Mouse (Mus musculus) neural tube, embryonic 15.5 days (tissue): ENCODE measurements at regions not wholly inside any gene's neighbourhood (a gene's known extent, or its start where the extent isn't known, plus 50 kb on each side); places are given as distances from the start of the nearest gene placed in this dataset.
"Not testable (repeated sequence)": the region's sequence is repeated elsewhere in the genome, so short reads cannot be mapped to it uniquely, and the experiment has no call there.

ENCODE experiments used
- ATAC-seq: fragments of 200-750 bp; cut with Nextera tagmentation; 2 replicates; pipeline ENCODE4 v1.8.0; 2017; ENCODE audit warnings: mild to moderate bottlenecking, moderate TSS enrichment, moderate library complexity; ENCODE audit not compliant: low FRiP score
- H3K27ac ChIP-seq: fragments of 300-500 bp; sonication (generic); replicated peaks from 2 replicates; pipeline ENCODE4 v1.5.1; 2015; ENCODE audit warnings: mild to moderate bottlenecking, inconsistent platforms
- H3K27me3 ChIP-seq: fragments of 300-500 bp; sonication (generic); replicated peaks from 2 replicates; pipeline ENCODE4 v1.6.1; 2015; ENCODE audit warnings: inconsistent platforms
- H3K36me3 ChIP-seq: fragments of 300-500 bp; sonication (generic); 2 replicates; pipeline ENCODE4 v1.6.1; 2015; ENCODE audit warnings: inconsistent platforms
- H3K4me1 ChIP-seq: fragments of 300-500 bp; sonication (generic); 2 replicates; pipeline ENCODE4 v1.6.1; 2015; ENCODE audit warnings: inconsistent platforms
- H3K4me2 ChIP-seq: fragments of 300-500 bp; sonication (generic); 2 replicates; pipeline ENCODE4 v1.6.1; 2015; ENCODE audit warnings: inconsistent platforms, mild to moderate bottlenecking, moderate library complexity
- H3K4me3 ChIP-seq: fragments of 300-500 bp; sonication (generic); replicated peaks from 2 replicates; pipeline ENCODE4 v1.5.1; 2015; ENCODE audit warnings: mild to moderate bottlenecking, inconsistent platforms
- H3K9ac ChIP-seq: fragments of 300-500 bp; sonication (generic); replicated peaks from 2 replicates; pipeline ENCODE4 v1.6.1; 2015; ENCODE audit warnings: mild to moderate bottlenecking, inconsistent platforms
- H3K9me3 ChIP-seq: fragments of 300-500 bp; sonication (generic); replicated peaks from 2 replicates; pipeline ENCODE4 v1.6.1; 2016; ENCODE audit warnings: inconsistent platforms
- WGBS: fragments of 180-500 bp; shearing (Covaris S2); methylation state at CpG from one replicate; pipeline ENCODE4 v1.1.7; 2015; ENCODE audit warnings: mixed read lengths; 5-methylcytosine and 5-hydroxymethylcytosine counted together

- Histone ChIP-seq H3K4me2 (no peak overlapping the region), H3K27me3 (no peaks in the 10 kb centered on the region), H3K4me1 (no peaks in the 10 kb centered on the region), H3K4me3 (no peak overlapping the region), H3K36me3 (no peaks in the 10 kb centered on the region), H3K27ac (no peak overlapping the region), H3K9me3 (no peaks in the 10 kb centered on the region), H3K9ac (no peak overlapping the region)
- 100% methylated on average over 1 of the region's 1 CpGs for WGBS
- no peak for ATAC-seq
Observed at GRCm38 (mm10) chr7:64101679-64102078, 52.0 kb upstream of the Trpm1 start.

GRCm38 (mm10) chr7:64099606-64100005, 54.0 kb upstream of the Trpm1 start:
- Histone ChIP-seq H3K4me1 (no peaks in the 10 kb centered on the region), H3K4me2 (no peak overlapping the region), H3K36me3 (no peaks in the 10 kb centered on the region), H3K27ac (no peak overlapping the region), H3K9ac (no peak overlapping the region), H3K27me3 (no peaks in the 10 kb centered on the region), H3K4me3 (no peak overlapping the region), H3K9me3 (no peaks in the 10 kb centered on the region)
- ATAC-seq, result no peak
- WGBS, result 97% methylated on average over 3 of the region's 3 CpGs

GRCm38 (mm10) chr7:64090067-64090466, 63.6 kb upstream of the Trpm1 start:
- no peaks in the 10 kb centered on the region for H3K27me3 ChIP-seq
- no peaks in the 10 kb centered on the region for H3K4me1 ChIP-seq
- H3K9me3 ChIP-seq, result no peaks in the 10 kb centered on the region
- WGBS, result 85% methylated on average over 1 of the region's 1 CpGs
- no peak overlapping the region for H3K9ac ChIP-seq
- no peak overlapping the region for H3K27ac ChIP-seq
- no peak overlapping the region for H3K4me2 ChIP-seq
- ATAC-seq, result no peak
- H3K36me3 ChIP-seq, result no peaks in the 10 kb centered on the region
- H3K4me3 ChIP-seq, result no peak overlapping the region

GRCm38 (mm10) chr7:64089034-64089433, 64.6 kb upstream of the Trpm1 start:
- no peaks in the 10 kb centered on the region for H3K36me3 ChIP-seq
- H3K9me3 ChIP-seq, result no peaks in the 10 kb centered on the region
- 91% methylated on average over 5 of the region's 5 CpGs for WGBS
- H3K9ac ChIP-seq, result no peak overlapping the region
- H3K27me3 ChIP-seq, result no peaks in the 10 kb centered on the region
- no peaks in the 10 kb centered on the region for H3K4me1 ChIP-seq
- ATAC-seq, result no peak
- no peak overlapping the region for H3K27ac ChIP-seq
- no peak overlapping the region for H3K4me2 ChIP-seq
- no peak overlapping the region for H3K4me3 ChIP-seq

GRCm38 (mm10) chr7:64083978-64084377, 69.7 kb upstream of the Trpm1 start:
- H3K4me1 ChIP-seq, H3K9ac ChIP-seq, H3K36me3 ChIP-seq, ATAC-seq, H3K27me3 ChIP-seq, H3K27ac ChIP-seq, H3K4me2 ChIP-seq, H3K9me3 ChIP-seq, H3K4me3 ChIP-seq: not testable (repeated sequence)
- WGBS, result 67% methylated on average over 1 of the region's 1 CpGs

GRCm38 (mm10) chr7:64082651-64083050, 71.0 kb upstream of the Trpm1 start:
- Histone ChIP-seq H3K4me2 (no peak overlapping the region), H3K9me3 (no peaks in the 10 kb centered on the region), H3K4me3 (no peak overlapping the region), H3K4me1 (no peaks in the 10 kb centered on the region), H3K36me3 (no peaks in the 10 kb centered on the region), H3K9ac (no peak overlapping the region), H3K27me3 (no peaks in the 10 kb centered on the region), H3K27ac (no peak overlapping the region)
- ATAC-seq, result no peak
- 87% methylated on average over 5 of the region's 5 CpGs for WGBS

GRCm38 (mm10) chr7:64082201-64082600, 71.4 kb upstream of the Trpm1 start:
- no peaks in the 10 kb centered on the region for H3K4me1 ChIP-seq
- no peak overlapping the region for H3K27ac ChIP-seq
- no peaks in the 10 kb centered on the region for H3K36me3 ChIP-seq
- 95% methylated on average over 3 of the region's 3 CpGs for WGBS
- no peak overlapping the region for H3K4me3 ChIP-seq
- H3K4me2 ChIP-seq, result no peak overlapping the region
- no peak overlapping the region for H3K9ac ChIP-seq
- H3K9me3 ChIP-seq, result no peaks in the 10 kb centered on the region
- no peaks in the 10 kb centered on the region for H3K27me3 ChIP-seq
- no peak for ATAC-seq

GRCm38 (mm10) chr7:64081618-64082017, 72.0 kb upstream of the Trpm1 start:
- H3K36me3 ChIP-seq, result no peaks in the 10 kb centered on the region
- H3K9me3 ChIP-seq, result no peaks in the 10 kb centered on the region
- no peaks in the 10 kb centered on the region for H3K27me3 ChIP-seq
- H3K4me3 ChIP-seq, result no peak overlapping the region
- no peaks in the 10 kb centered on the region for H3K4me1 ChIP-seq
- no peak overlapping the region for H3K9ac ChIP-seq
- H3K27ac ChIP-seq, result no peak overlapping the region
- H3K4me2 ChIP-seq, result no peak overlapping the region
- no peak for ATAC-seq
- WGBS, result 76% methylated on average over 2 of the region's 2 CpGs

GRCm38 (mm10) chr7:64081019-64081418, 72.6 kb upstream of the Trpm1 start:
- Histone ChIP-seq H3K9ac (no peak overlapping the region), H3K4me2 (no peak overlapping the region), H3K9me3 (no peaks in the 10 kb centered on the region), H3K36me3 (no peaks in the 10 kb centered on the region), H3K27me3 (no peaks in the 10 kb centered on the region), H3K4me1 (no peaks in the 10 kb centered on the region), H3K4me3 (no peak overlapping the region), H3K27ac (no peak overlapping the region)
- no peak for ATAC-seq
- WGBS, result 90% methylated on average over 2 of the region's 2 CpGs

GRCm38 (mm10) chr7:64079301-64079700, 74.3 kb upstream of the Trpm1 start:
- H3K9me3 ChIP-seq, result no peaks in the 10 kb centered on the region
- H3K36me3 ChIP-seq, result no peaks in the 10 kb centered on the region
- H3K9ac ChIP-seq, result no peak overlapping the region
- H3K4me3 ChIP-seq, result no peak overlapping the region
- ATAC-seq, result no peak
- H3K4me1 ChIP-seq, result no peaks in the 10 kb centered on the region
- no peaks in the 10 kb centered on the region for H3K27me3 ChIP-seq
- no peak overlapping the region for H3K4me2 ChIP-seq
- H3K27ac ChIP-seq, result no peak overlapping the region
- WGBS, result 90% methylated on average over 3 of the region's 3 CpGs

- WGBS, result 74% methylated on average over 1 of the region's 1 CpGs
- Histone ChIP-seq H3K36me3 (no peaks in the 10 kb centered on the region), H3K4me2 (no peak overlapping the region), H3K9ac (no peak overlapping the region), H3K27ac (no peak overlapping the region), H3K4me3 (no peak overlapping the region), H3K9me3 (no peaks in the 10 kb centered on the region), H3K27me3 (no peaks in the 10 kb centered on the region), H3K4me1 (no peaks in the 10 kb centered on the region)
- ATAC-seq, result no peak
Observed at GRCm38 (mm10) chr7:64078646-64079045, 75.0 kb upstream of the Trpm1 start.

- Histone ChIP-seq H3K27me3 (no peaks in the 10 kb centered on the region), H3K36me3 (no peaks in the 10 kb centered on the region), H3K9me3 (no peaks in the 10 kb centered on the region), H3K4me3 (no peak overlapping the region), H3K4me2 (no peak overlapping the region), H3K9ac (no peak overlapping the region), H3K27ac (no peak overlapping the region), H3K4me1 (no peaks in the 10 kb centered on the region)
- ATAC-seq, result no peak
- 81% methylated on average over 4 of the region's 4 CpGs for WGBS
Observed at GRCm38 (mm10) chr7:64077526-64077925, 76.1 kb upstream of the Trpm1 start.

GRCm38 (mm10) chr7:64076764-64077360, 76.8 kb upstream of the Trpm1 start:
- no peaks in the 10 kb centered on the region for H3K9me3 ChIP-seq
- no peak overlapping the region for H3K4me3 ChIP-seq
- no peak overlapping the region for H3K9ac ChIP-seq
- 94% methylated on average over 4 of the region's 4 CpGs for WGBS
- H3K4me2 ChIP-seq, result no peak overlapping the region
- H3K36me3 ChIP-seq, result no peaks in the 10 kb centered on the region
- no peak for ATAC-seq
- no peak overlapping the region for H3K27ac ChIP-seq
- H3K27me3 ChIP-seq, result no peaks in the 10 kb centered on the region
- H3K4me1 ChIP-seq, result no peaks in the 10 kb centered on the region
